Mouse (Mus musculus) forebrain, postnatal 0 days (tissue): Measurements from ENCODE around the gene Timm8a2. TPM values are rescaled to one million over a fixed set of nuclear protein-coding genes. Genes with fewer than 3 reads are reported as not detected.

ENCODE experiments used
- ATAC-seq: fragments of 200-750 bp; cut with Nextera tagmentation; 2 replicates; pipeline ENCODE4 v1.8.0; 2017; ENCODE audit warnings: mild to moderate bottlenecking, moderate library complexity
- DNase-seq: peaks from one replicate; pipeline ENCODE4 v3.0.0-alpha.2; 2015
- H3K27ac ChIP-seq: fragments of 300-500 bp; sonication (generic); 2 replicates; pipeline ENCODE4 v1.5.1; 2014; ENCODE audit warnings: low read depth, mild to moderate bottlenecking, antibody characterized with exemption, low read length, moderate library complexity, mixed read lengths
- H3K27me3 ChIP-seq: fragments of 300-500 bp; sonication (generic); 2 replicates; pipeline ENCODE4 v1.6.1; 2014; ENCODE audit warnings: mild to moderate bottlenecking, low read length, mixed read lengths; ENCODE audit not compliant: insufficient read depth
- H3K36me3 ChIP-seq: fragments of 300-500 bp; sonication (generic); 2 replicates; pipeline ENCODE4 v1.6.1; 2014; ENCODE audit warnings: mild to moderate bottlenecking, moderate library complexity; ENCODE audit not compliant: insufficient read depth
- H3K4me1 ChIP-seq: fragments of 300-500 bp; sonication (generic); 2 replicates; pipeline ENCODE4 v1.6.1; 2014; ENCODE audit warnings: antibody characterized with exemption; ENCODE audit not compliant: insufficient read depth
- H3K4me2 ChIP-seq: fragments of 300-500 bp; sonication (generic); 2 replicates; pipeline ENCODE4 v1.6.1; 2014; ENCODE audit warnings: low read depth, mild to moderate bottlenecking, moderate library complexity
- H3K4me3 ChIP-seq: fragments of 300-500 bp; sonication (generic); 2 replicates; pipeline ENCODE4 v1.5.1; 2014; ENCODE audit warnings: low read depth, low read length, mixed read lengths
- H3K9ac ChIP-seq: fragments of 300-500 bp; sonication (generic); 2 replicates; pipeline ENCODE4 v1.6.1; 2014; ENCODE audit warnings: mild to moderate bottlenecking
- H3K9me3 ChIP-seq: fragments of 300-500 bp; sonication (generic); 2 replicates; pipeline ENCODE4 v1.6.1; 2016; ENCODE audit warnings: low read length
- CTCF ChIP-seq: sonication (generic); IDR thresholded peaks from 2 replicates; pipeline ENCODE4 v1.5.1; 2016; ENCODE audit warnings: antibody characterized with exemption, control low read depth, low read depth
- WGBS: fragments of 180-500 bp; shearing (Covaris S2); extraction: QIAGEN DNeasy Blood & Tissue Kit; methylation state at CpG from one replicate; pipeline ENCODE4 v1.1.7; 2014; 5-methylcytosine and 5-hydroxymethylcytosine counted together
- polyA plus RNA-seq: library from polyadenylated mRNA; unstranded; fragments of >200 nt; fragmentation: Nextera tagmentation; extraction: Ambion mirVana; gene quantifications from 2 replicates; pipeline ENCODE4 v1.2.1, GENCODE M21; 2015
- total RNA-seq: library from RNA; depleted of rRNA; stranded (reverse); fragments of >200 nt; gene quantifications from 2 replicates; pipeline ENCODE4 v1.2.3, GENCODE M21; 2014

The Timm8a2 gene
- total and polyA plus RNA-seq, 2 experiments from 2014 or later, result not detected

DNA sequence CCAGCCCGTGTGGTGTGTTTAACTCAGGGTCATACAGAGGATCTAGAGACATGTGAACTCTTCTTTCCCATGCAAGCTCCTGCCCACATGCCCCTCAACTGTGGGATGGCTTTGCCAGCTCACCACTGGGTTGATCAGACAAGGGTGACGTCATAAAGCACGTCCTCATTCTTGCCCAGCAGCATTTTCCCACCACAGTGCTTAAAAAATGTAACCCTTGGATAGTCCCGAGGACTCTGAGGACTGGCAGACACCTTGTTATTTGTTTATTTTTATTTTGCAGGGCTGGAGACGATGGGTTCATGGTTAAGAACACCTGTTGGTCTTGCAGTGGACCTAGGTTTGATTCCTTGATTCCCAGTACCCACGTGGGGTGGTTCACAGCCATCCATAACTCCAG is 43.6 kb upstream of the Timm8a2 start:
- H3K27me3 ChIP-seq, result no peaks in the 10 kb centered on the region
- no peak for DNase-seq
- no peaks in the 10 kb centered on the region for H3K4me1 ChIP-seq
- no peak for TF ChIP-seq CTCF
- no peak for ATAC-seq
- no peak overlapping the region for H3K4me3 ChIP-seq
- 93% methylated on average over 6 of the region's 6 CpGs for WGBS
- H3K4me2 ChIP-seq, result no peak overlapping the region
- H3K27ac ChIP-seq, result no peak overlapping the region
- peaks cover 14% of the 10 kb centered on the region for H3K36me3 ChIP-seq
- no peaks in the 10 kb centered on the region for H3K9me3 ChIP-seq
- H3K9ac ChIP-seq, result no peak overlapping the region

DNA sequence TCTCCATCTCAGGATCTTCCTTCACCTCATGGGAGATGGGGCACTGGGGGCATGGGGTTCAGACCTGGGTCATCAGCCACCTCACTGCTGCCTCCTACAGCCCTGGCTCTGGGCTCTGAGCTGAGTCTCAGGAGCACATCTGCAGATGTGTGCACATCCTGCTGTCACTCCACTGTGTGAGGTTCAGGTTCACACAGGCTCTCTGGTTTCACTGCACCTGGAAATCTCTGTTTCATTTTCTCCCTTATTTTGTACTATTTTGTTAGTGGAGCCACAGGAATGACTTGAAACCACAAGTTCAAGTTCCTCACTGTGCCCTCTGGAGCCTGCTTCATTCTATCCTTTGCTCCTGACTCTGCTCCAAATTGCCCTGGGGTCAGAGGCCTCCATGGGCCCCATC is 42.6 kb upstream of the Timm8a2 start:
- no peaks in the 10 kb centered on the region for H3K27me3 ChIP-seq
- no peak overlapping the region for H3K27ac ChIP-seq
- H3K9me3 ChIP-seq, result no peaks in the 10 kb centered on the region
- no peak for TF ChIP-seq CTCF
- peaks cover 15% of the 10 kb centered on the region for H3K36me3 ChIP-seq
- no peak overlapping the region for H3K9ac ChIP-seq
- H3K4me1 ChIP-seq, result no peaks in the 10 kb centered on the region
- ATAC-seq (no peak), DNase-seq (no peak)
- no peak overlapping the region for H3K4me2 ChIP-seq
- no peak overlapping the region for H3K4me3 ChIP-seq

DNA sequence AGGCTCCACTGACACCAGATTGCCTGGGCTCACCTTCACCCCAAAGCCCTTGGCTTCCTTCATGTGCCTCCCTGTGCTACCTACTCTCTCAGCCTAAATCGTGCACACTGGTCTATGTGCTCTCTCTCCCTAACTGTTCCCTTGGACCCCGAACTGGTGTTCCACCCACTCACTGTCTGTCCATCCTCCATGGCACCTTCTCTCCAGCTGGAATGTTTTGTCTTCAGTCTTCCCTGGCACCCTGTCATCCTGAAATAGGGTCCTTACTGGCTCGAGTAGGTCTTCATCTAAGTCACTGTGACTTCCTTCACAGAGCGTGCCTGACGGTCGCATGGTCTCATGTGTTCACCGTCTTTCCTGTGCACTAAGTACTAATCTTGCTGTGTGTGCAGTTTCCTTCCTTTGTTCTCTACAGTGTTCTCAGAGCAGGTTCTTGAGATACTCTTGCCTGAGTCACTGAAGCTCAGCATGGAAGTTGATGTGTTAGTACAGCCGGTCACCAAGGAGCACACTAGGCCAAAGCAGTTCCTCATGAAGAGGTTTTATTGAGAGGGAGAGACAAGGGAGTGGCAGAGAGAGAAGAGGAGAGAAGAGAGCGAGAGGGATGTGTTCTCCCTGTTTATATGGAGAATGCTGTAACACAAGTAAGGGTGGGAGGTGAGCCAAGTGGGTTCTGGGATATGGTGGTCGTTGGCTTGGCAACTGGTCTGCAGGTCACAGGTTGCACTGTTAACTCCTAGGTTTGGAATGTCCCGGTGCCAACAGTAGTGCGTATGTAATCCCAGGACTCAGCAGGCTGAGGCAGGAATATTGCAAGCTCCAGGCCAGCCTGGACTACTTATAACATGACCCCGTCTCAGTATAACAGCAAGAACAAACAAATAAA is 41.8 kb upstream of the Timm8a2 start:
- H3K9ac ChIP-seq, result no peak overlapping the region
- no peaks in the 10 kb centered on the region for H3K4me1 ChIP-seq
- H3K27me3 ChIP-seq, result no peaks in the 10 kb centered on the region
- no peak for DNase-seq
- no peak overlapping the region for H3K4me3 ChIP-seq
- WGBS, result 90% methylated on average over 13 of the region's 13 CpGs
- H3K27ac ChIP-seq, result no peak overlapping the region
- TF ChIP-seq CTCF, result no peak
- no peaks in the 10 kb centered on the region for H3K9me3 ChIP-seq
- H3K36me3 ChIP-seq, result peaks cover 15% of the 10 kb centered on the region
- no peak for ATAC-seq
- no peak overlapping the region for H3K4me2 ChIP-seq

- peaks cover 15% of the 10 kb centered on the region for H3K36me3 ChIP-seq
- no peaks in the 10 kb centered on the region for H3K9me3 ChIP-seq
- H3K4me2 ChIP-seq, result no peak overlapping the region
- no peaks in the 10 kb centered on the region for H3K4me1 ChIP-seq
- H3K27ac ChIP-seq, result no peak overlapping the region
- ATAC-seq (no peak), DNase-seq (no peak)
- no peak overlapping the region for H3K9ac ChIP-seq
- no peak overlapping the region for H3K4me3 ChIP-seq
- TF ChIP-seq CTCF, result no peak
- no peaks in the 10 kb centered on the region for H3K27me3 ChIP-seq
- WGBS, result 97% methylated on average over 4 of the region's 4 CpGs
Measured at GRCm38 (mm10) chr14:121993616-121994015, 40.9 kb upstream of the Timm8a2 start.

DNA sequence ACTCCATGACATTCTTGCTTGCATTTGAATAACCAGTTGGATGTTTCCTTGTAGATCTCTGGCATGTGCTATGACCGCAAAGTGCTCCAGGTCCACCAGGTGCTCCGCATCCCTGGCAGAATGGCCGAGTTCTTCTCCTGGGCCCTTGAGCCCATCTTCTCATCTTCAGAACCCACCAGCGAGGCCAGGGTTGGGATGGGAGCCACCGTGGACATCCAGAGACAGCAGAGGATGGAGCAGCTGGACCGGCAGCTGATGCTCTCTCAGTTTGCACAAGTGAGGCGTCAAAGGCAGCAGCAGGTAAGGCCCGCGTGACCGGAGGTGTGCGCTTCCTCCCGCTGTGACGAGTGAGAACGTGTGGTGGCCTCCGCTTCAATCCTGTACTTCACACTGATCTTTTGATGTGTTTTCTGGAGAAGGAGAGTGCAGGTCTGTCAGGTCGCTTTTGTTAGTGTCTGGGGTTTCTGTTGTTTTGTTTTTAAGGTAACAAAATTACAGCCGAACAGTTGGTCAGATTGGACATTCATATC is 40.2 kb upstream of the Timm8a2 start:
- no peak for ATAC-seq
- Histone ChIP-seq H3K9me3 (no peaks in the 10 kb centered on the region), H3K4me3 (no peak overlapping the region), H3K36me3 (peaks cover 15% of the 10 kb centered on the region), H3K4me2 (no peak overlapping the region), H3K9ac (no peak overlapping the region), H3K4me1 (no peaks in the 10 kb centered on the region), H3K27me3 (no peaks in the 10 kb centered on the region), H3K27ac (no peak overlapping the region)
- no peak for TF ChIP-seq CTCF
- no peak for DNase-seq
- 94% methylated on average over 17 of the region's 17 CpGs for WGBS

DNA sequence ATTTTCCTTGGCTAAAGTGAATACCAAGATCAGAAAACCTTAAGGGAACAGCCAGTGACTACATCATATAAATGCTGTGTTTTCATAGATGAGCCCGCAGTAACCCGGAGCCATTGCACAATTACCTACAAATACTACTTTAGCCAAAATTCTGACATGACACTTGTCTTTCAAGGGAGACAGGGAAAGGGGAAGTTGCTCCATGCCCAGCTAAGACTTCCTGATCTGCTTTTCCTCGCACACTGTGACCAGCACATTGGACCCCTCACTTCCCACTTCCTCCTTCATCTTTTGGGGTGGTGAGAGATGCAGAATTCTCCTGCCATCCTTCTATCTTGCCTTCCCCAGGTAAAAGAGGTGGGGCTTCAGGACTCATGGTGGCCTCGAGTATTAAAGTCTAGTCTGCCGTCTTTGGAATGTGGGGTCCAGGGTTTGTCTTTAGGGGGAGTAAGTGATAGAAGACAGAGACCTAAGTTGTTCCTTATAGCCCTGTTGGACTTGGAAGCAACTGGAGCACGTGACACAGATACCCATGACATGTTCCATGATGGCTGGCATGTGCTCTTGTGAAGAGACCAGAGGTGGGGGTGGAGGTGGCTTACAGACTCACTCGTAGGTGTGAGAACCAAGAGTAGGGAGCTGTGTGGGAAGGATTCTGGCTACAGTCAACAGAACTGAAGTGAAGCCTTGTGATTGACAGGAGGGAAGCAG is 39.5 kb upstream of the Timm8a2 start:
- H3K9ac ChIP-seq, result no peak overlapping the region
- H3K27me3 ChIP-seq, result no peaks in the 10 kb centered on the region
- DNase-seq (no peak), ATAC-seq (no peak)
- H3K4me1 ChIP-seq, result no peaks in the 10 kb centered on the region
- H3K4me2 ChIP-seq, result no peak overlapping the region
- no peak for TF ChIP-seq CTCF
- H3K9me3 ChIP-seq, result no peaks in the 10 kb centered on the region
- peaks cover 15% of the 10 kb centered on the region for H3K36me3 ChIP-seq
- 94% methylated on average over 7 of the region's 7 CpGs for WGBS
- no peak overlapping the region for H3K4me3 ChIP-seq
- H3K27ac ChIP-seq, result no peak overlapping the region

GRCm38 (mm10) chr14:121995557-121995870 is 39.0 kb upstream of the Timm8a2 start:
- H3K4me1 ChIP-seq, result no peaks in the 10 kb centered on the region
- no peak overlapping the region for H3K4me3 ChIP-seq
- WGBS, result 88% methylated on average over 1 of the region's 1 CpGs
- H3K27me3 ChIP-seq, result no peaks in the 10 kb centered on the region
- no peaks in the 10 kb centered on the region for H3K9me3 ChIP-seq
- no peak overlapping the region for H3K4me2 ChIP-seq
- no peak for TF ChIP-seq CTCF
- H3K9ac ChIP-seq, result no peak overlapping the region
- ATAC-seq (no peak), DNase-seq (no peak)
- H3K27ac ChIP-seq, result no peak overlapping the region
- peaks cover 15% of the 10 kb centered on the region for H3K36me3 ChIP-seq
